Mouse (Mus musculus) hindbrain, embryonic 10.5 days (tissue): ENCODE measurements around the gene Kdm7a. TPM values are rescaled to one million over a fixed set of nuclear protein-coding genes. Genes with fewer than 3 reads are reported as not detected.
A peak's percentile ranks its signal among the peaks of the same experiment; 100 is the strongest.

ENCODE experiments used
- DNase-seq: peaks from one replicate; pipeline ENCODE4 v3.0.0-alpha.2; 2017; ENCODE audit warnings: low spot score
- H3K27ac ChIP-seq: fragments of 300-500 bp; sonication (generic); 2 replicates; pipeline ENCODE4 v1.5.1; 2016; ENCODE audit warnings: mild to moderate bottlenecking, moderate library complexity
- H3K27me3 ChIP-seq: fragments of 300-500 bp; sonication (generic); 2 replicates; pipeline ENCODE4 v1.6.1; 2016; ENCODE audit warnings: mild to moderate bottlenecking; ENCODE audit not compliant: poor library complexity, insufficient read depth, severe bottlenecking
- H3K36me3 ChIP-seq: fragments of 300-500 bp; sonication (generic); 2 replicates; pipeline ENCODE4 v1.6.1; 2016; ENCODE audit warnings: mild to moderate bottlenecking, moderate library complexity
- H3K4me1 ChIP-seq: fragments of 300-500 bp; sonication (generic); replicated peaks from 2 replicates; pipeline ENCODE4 v1.6.1; 2016; ENCODE audit warnings: mild to moderate bottlenecking
- H3K4me3 ChIP-seq: fragments of 300-500 bp; sonication (generic); 2 replicates; pipeline ENCODE4 v1.5.1; 2016; ENCODE audit warnings: mild to moderate bottlenecking, moderate library complexity
- H3K9me3 ChIP-seq: fragments of 300-500 bp; sonication (generic); 2 replicates; pipeline ENCODE4 v1.6.1; 2016; ENCODE audit warnings: mild to moderate bottlenecking, moderate library complexity
- WGBS: fragments of 180-500 bp; shearing (Covaris S2); methylation state at CpG from one replicate; pipeline ENCODE4 v1.1.7; 2016; 5-methylcytosine and 5-hydroxymethylcytosine counted together
- polyA plus RNA-seq: library from polyadenylated mRNA; unstranded; fragments of >200 nt; fragmentation: Nextera tagmentation; extraction: Ambion mirVana; gene quantifications from 2 replicates; pipeline ENCODE4 v1.2.1, GENCODE M21; 2016

Kdm7a gene
- polyA plus RNA-seq: 12.0 and 13.9 TPM in 2 replicates

DNA sequence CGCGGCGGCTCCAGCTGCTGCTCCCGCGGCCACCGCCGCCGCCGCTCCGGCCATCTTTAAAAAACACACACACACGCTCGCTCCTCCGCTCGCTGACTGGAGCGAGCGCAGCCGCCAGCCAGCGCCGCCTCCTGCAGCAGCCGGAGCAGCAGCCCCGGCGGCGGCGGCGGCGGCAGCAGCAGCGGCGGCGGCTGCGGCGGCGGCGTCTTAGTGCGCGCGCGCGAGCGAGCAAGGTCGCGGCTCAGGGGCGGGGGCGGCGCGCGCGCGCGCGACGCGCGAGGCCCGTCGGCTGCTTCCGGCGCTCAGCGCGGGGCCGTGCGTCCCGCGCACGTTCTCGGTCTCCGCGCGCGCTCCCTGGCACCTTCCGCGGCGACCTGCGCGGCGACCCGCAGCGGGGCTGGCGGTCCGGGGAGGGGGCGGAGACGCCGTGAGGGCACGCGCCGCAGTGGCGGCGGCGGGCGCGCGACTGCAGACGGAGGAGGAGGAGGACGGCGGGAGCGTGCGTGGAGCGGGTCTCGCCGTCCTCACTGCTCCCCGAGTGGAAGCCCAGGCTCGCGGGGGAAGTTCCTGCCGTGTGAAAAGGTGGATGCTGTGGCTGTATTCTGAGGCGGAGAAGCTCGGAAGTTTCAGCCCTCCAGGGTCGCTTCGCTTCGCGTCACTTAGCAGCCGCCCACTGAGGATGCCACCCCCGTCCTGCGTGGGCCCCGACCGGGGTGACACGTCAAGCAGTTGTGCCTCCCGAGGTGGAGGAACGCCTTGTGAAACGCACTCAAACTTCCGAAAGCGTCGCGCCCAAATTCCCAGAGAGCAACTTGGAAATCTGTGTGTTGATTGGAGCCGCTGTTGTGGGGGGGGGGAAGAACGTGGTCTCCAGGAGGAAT lies at the start of gene Kdm7a:
TSS of gene Kdm7a (minus strand) at position 209 of the 881 bp plus-strand sequence.
- peak; percentile 86 for DNase-seq
- Histone ChIP-seq H3K27ac (peak within 1 kb of the TSS; percentile 99), H3K27me3 (no peaks in the 10 kb centered on the region), H3K4me3 (peak within 1 kb of the TSS; percentile 98), H3K9me3 (no peaks in the 10 kb centered on the region), H3K36me3 (no peaks in the 10 kb centered on the region), H3K4me1 (peaks cover 17% of the 10 kb centered on the region)
- WGBS: 3% methylated on average over 119 of the region's 124 CpGs

DNA sequence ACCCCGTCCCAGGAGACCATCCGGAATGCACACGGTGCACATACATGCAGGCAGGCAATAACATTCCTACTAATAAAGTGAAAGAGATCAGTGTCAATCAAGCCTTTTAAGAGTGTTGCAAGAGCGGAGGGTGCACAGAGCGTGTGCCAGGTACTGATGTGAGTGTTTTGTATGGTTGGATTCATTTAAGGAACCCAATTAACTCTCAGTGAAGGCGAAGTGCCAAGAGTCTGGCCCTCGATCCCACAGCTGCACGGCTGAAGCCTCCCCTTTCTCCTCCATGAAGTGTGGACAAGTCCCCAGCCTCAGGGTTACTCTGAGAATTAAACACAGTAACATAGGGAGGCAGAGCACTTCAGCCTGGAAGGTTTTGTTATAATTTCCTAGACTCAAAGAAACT lies 48.7 kb upstream of the Kdm7a start:
- WGBS: 79% methylated on average over 8 of the region's 8 CpGs
- Histone ChIP-seq H3K27me3 (peaks cover 31% of the 10 kb centered on the region), H3K9me3 (no peaks in the 10 kb centered on the region), H3K27ac (no peak overlapping the region), H3K36me3 (no peaks in the 10 kb centered on the region), H3K4me3 (no peak overlapping the region), H3K4me1 (peaks cover 28% of the 10 kb centered on the region)
- DNase-seq: no peak

DNA sequence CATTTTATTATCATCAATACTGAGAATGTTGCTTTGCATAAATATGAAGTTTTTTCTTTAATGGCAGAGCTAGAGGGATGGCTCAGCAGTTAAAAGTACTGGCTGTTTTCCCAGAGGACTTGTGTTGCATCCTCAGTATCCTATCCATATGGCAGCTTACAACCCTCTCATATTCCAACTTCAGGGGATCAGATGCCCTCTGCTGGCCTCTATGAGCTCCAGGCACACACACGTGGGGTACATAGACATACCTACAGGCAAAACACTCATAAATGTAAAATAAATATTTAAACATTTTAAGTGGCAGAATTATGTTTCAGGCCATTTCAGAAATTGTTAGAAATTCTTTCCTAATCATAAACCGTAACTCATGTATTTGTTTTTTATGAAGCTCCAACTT lies 43.5 kb upstream of the Kdm7a start:
- 83% methylated on average over 2 of the region's 2 CpGs for WGBS

DNA sequence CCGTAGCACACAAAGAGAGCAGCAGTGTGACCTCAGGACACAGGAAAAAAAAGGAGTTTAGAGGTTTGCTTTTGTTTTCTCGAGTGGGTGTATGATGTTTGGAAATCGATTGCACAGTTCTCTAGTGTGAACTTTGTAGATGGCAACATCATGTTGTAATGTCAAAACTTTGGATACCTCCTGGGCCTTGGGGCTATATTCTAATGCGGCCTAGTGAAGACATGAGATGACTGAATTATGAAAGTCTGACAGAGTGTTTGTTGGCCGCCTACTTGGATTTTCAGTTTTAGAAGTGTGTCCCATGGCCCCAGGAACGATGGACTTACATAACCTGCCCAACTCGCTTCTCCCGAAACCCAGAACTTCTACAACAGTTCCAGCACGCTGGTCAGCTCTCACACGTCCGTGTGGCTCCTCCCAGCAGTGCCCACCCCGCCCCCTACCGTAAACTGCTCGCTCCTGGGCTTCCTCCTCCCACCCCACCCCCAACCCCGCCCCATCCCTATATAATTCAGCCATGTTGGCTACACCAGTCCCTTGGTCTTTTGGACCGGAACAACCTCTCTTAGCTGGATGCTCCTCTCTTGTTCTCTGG lies 42.7 kb upstream of the Kdm7a start:
- Histone ChIP-seq H3K36me3 (no peaks in the 10 kb centered on the region), H3K27ac (no peak overlapping the region), H3K9me3 (no peaks in the 10 kb centered on the region), H3K4me3 (no peak overlapping the region), H3K27me3 (no peaks in the 10 kb centered on the region), H3K4me1 (no peaks in the 10 kb centered on the region)
- DNase-seq: no peak
- 55% methylated on average over 16 of the region's 16 CpGs for WGBS

More for the DNA sequence above, 43.5 kb upstream of the Kdm7a start:
- Histone ChIP-seq H3K9me3 (no peaks in the 10 kb centered on the region), H3K36me3 (no peaks in the 10 kb centered on the region), H3K27me3 (peaks cover 3% of the 10 kb centered on the region), H3K4me1 (peaks cover 2% of the 10 kb centered on the region; the same call in 1 of the 2 replicates), H3K4me3 (no peak overlapping the region), H3K27ac (no peak overlapping the region)
- DNase-seq: no peak

DNA sequence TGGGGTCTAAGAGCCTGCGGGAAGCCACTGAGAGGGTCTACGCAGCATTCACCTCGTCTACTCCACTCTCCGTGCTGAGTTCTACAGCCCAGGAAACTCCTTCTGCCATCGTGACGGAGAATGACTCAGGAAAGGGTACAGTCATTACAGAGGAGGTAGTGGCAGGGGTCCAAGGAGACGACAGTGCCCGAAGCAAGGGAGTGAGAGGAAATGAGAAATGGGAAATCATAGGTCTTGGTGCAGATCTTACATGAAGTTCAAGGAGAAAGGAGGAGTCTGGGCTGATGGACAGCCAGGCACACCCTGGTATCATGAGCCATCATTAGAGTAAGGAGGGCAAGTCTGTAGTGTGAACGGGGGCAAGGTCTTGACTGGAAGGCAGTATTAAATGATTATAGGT lies 37.5 kb upstream of the Kdm7a start:
- WGBS: 83% methylated on average over 9 of the region's 9 CpGs
- Histone ChIP-seq H3K4me3 (no peak overlapping the region), H3K27me3 (peaks cover 3% of the 10 kb centered on the region; the same call in 1 of the 2 replicates), H3K36me3 (no peaks in the 10 kb centered on the region), H3K4me1 (peaks cover 14% of the 10 kb centered on the region), H3K9me3 (no peaks in the 10 kb centered on the region), H3K27ac (no peak overlapping the region)
- no peak for DNase-seq

DNA sequence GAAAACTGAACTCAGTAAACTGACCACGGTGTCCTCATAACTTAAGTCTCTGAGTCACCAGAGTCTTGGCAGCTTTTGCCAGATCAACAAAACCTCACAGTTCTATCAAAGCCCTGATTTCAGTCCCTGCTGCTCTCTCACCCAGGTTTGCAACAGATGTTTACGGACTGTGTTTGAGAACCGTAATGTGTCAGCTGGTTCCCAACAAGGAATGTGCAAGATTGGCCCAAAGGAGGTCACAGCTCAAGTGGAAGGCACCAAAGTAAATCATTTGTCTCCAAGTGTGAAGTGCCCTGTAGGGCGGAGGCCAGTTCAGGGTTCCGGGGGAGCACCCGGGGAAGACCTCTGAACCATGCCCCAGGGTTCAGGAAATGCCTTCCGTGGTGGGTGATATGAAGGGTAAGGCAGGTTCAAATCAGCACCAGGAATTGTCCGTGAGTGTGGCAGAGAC lies 36.9 kb upstream of the Kdm7a start:
- Histone ChIP-seq H3K4me3 (no peak overlapping the region), H3K27me3 (peaks cover 3% of the 10 kb centered on the region; the same call in 1 of the 2 replicates), H3K4me1 (peaks cover 14% of the 10 kb centered on the region), H3K27ac (no peak overlapping the region), H3K36me3 (no peaks in the 10 kb centered on the region), H3K9me3 (no peaks in the 10 kb centered on the region)
- WGBS: 75% methylated on average over 8 of the region's 8 CpGs
- DNase-seq: peak; percentile 12

DNA sequence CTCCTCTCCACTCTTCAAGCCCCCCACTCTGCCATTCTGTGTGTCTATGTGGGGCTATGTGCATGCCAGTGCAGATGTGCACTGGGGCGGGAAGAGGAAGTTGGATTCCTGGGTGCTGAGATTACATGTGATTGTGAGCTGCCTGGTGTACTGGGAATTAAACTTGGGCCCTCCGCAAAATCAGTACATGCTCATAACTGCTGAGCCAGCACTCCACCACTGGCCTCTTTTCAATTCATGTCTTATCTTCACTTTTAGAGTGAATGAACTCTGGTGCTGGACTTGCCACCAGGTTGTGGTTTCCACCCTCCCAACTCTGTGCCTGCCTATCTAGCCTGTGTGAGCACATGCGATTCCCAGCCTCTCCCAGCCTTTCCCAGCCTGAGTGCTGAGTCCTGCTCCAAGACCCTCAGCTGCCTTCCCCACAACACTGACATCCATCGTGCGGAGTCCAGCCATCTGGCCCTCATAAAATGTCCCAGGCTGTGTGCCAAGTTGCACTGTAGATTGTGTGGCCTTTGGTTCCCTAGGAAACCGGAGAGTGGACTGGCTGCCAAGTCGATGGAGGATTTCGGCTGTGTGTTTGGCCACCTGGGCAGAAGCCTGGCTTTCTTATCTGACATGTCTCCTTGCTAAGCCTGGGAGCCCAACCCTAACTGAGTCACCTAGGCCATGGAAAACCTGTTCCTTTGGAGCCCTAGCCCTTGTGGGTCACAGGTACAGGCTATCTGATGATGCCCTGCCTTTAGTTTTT lies 36.3 kb upstream of the Kdm7a start:
- DNase-seq: peak; percentile 40
- no peaks in the 10 kb centered on the region for H3K9me3 ChIP-seq
- H3K27ac ChIP-seq: no peak overlapping the region
- H3K36me3 ChIP-seq: no peaks in the 10 kb centered on the region
- H3K4me3 ChIP-seq: no peak overlapping the region
- WGBS: 77% methylated on average over 8 of the region's 8 CpGs
- peaks cover 14% of the 10 kb centered on the region for H3K4me1 ChIP-seq
- H3K27me3 ChIP-seq: peaks cover 3% of the 10 kb centered on the region; the same call in 1 of the 2 replicates

DNA sequence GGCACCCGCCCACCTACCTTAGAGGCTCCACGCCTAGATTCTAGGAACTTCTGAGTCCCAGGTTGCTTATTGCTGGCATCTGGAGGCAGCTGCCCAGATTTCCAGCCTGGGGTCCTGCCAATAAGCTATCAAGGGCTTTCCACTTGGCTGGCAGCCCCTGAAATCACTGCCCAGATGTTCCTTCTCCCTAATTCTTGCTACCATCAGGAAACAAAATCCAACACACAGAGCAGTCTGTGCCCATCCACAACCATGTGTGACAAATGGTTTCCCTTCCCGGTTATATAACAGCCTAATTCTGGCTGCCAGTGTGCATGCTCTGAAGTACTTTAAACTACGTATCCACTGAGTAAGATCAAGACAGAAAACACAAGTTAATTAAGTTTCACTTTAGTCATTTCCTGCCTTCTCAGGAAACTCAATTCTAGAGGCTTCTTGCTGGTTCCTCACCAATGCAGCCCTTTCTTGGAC lies 34.9 kb upstream of the Kdm7a start:
- WGBS: 92% methylated on average over 4 of the region's 4 CpGs
- Histone ChIP-seq H3K27ac (no peak overlapping the region), H3K4me3 (no peak overlapping the region), H3K27me3 (peaks cover 3% of the 10 kb centered on the region; the same call in 1 of the 2 replicates), H3K36me3 (no peaks in the 10 kb centered on the region), H3K4me1 (peaks cover 21% of the 10 kb centered on the region), H3K9me3 (no peaks in the 10 kb centered on the region)
- DNase-seq: no peak

DNA sequence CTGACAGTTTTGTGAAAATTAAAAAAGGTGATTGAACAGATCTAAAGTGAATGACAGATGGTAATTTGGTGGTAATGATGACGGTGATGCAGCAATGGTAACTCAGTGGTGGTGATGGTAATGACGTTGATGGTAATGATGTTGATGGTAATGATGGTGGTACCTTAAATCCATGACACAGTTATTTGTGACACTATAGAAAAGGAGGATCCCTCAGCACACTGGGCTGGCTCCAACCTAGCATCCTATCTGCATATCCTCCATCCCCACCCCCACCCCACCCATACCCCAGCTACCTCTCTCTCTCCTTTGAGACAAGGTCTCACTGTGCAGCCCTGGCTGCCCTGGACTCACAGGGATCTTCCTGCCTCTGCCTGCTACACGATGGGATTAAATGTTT lies 34.4 kb upstream of the Kdm7a start:
- Histone ChIP-seq H3K4me1 (peaks cover 21% of the 10 kb centered on the region), H3K27ac (no peak overlapping the region), H3K36me3 (no peaks in the 10 kb centered on the region), H3K9me3 (no peaks in the 10 kb centered on the region), H3K27me3 (peaks cover 3% of the 10 kb centered on the region; the same call in 1 of the 2 replicates), H3K4me3 (no peak overlapping the region)
- 91% methylated on average over 3 of the region's 3 CpGs for WGBS
- no peak for DNase-seq

DNA sequence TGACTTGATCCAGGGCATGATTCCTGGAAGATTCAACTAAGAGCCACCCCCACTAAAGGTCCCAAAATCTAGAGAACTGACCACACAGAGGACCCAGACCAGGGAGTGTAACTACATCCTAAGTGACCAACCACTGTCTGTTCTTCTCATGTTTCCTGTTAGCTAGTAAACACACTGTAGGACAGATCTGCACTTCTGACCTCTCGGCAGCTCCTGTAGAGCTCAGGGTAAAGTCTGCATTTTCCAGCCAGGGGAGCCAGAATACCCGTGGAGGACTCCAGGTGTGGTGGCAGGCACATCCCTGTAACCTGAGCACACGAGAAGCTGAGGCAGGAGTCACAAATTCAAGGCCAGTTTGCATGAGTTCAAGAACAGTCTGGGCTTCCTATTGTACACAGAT lies 31.3 kb upstream of the Kdm7a start:
- H3K4me3 ChIP-seq: no peak overlapping the region
- peaks cover 6% of the 10 kb centered on the region for H3K27me3 ChIP-seq
- H3K4me1 ChIP-seq: peaks cover 9% of the 10 kb centered on the region
- no peak overlapping the region for H3K27ac ChIP-seq
- H3K9me3 ChIP-seq: no peaks in the 10 kb centered on the region
- no peaks in the 10 kb centered on the region for H3K36me3 ChIP-seq
- 53% methylated on average over 3 of the region's 3 CpGs for WGBS
- DNase-seq: no peak

DNA sequence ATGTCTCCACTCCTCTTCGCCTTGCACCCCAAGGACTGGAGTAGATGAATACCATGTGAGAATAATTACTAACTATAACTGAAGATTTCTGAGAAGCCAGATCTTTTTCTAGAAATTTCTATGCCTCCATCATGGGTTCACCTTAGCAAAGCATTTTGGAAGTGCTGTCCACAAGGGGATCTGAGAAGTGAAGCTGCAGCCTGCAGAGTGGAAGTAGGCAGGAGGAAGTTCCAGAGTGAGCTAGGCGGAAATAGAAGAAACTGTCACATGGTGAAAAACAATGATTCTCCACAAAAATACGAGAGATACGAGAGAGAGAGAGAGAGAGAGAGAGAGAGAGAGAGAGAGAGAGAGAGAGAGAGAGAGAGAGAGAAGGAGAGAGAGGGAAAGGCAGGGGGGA lies 26.0 kb upstream of the Kdm7a start:
- Histone ChIP-seq H3K4me1 (peaks cover 4% of the 10 kb centered on the region), H3K27me3 (peaks cover 31% of the 10 kb centered on the region), H3K36me3 (no peaks in the 10 kb centered on the region), H3K27ac (no peak overlapping the region), H3K9me3 (no peaks in the 10 kb centered on the region), H3K4me3 (no peak overlapping the region)
- WGBS: 84% methylated on average over 4 of the region's 4 CpGs
- DNase-seq: no peak

DNA sequence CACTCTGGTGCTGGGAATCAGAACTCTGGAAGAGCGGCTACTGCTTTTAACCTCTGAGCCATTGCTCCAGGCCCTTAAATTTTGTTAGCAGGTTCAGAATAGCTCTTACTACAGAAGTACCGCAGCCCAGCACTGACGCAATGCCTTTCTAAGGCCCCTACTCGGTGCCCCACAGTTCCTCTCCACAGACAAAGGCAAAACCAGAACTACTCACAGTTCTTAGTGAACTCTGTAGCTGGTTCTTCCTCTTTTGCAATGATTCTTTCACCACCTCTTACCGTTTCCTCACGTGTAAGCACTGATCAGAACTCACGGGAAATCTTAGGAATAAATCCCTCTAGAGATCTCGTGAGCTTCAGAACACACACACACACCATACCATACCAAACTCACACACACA lies 24.1 kb upstream of the Kdm7a start:
- DNase-seq: no peak
- Histone ChIP-seq H3K9me3 (no peaks in the 10 kb centered on the region), H3K36me3 (no peaks in the 10 kb centered on the region), H3K4me3 (no peak overlapping the region), H3K27me3 (peaks cover 34% of the 10 kb centered on the region), H3K27ac (no peak overlapping the region), H3K4me1 (peaks cover 12% of the 10 kb centered on the region)
- WGBS: 87% methylated on average over 8 of the region's 8 CpGs
